Mouse (Mus musculus) urinary bladder, postnatal 14 days (tissue): ENCODE measurements around the gene Gpr152.

Experiments used
- DNase-seq: peaks from one replicate; pipeline ENCODE4 v3.0.0; 2021; ENCODE audit warnings: low spot score

Gpr152 gene

DNA sequence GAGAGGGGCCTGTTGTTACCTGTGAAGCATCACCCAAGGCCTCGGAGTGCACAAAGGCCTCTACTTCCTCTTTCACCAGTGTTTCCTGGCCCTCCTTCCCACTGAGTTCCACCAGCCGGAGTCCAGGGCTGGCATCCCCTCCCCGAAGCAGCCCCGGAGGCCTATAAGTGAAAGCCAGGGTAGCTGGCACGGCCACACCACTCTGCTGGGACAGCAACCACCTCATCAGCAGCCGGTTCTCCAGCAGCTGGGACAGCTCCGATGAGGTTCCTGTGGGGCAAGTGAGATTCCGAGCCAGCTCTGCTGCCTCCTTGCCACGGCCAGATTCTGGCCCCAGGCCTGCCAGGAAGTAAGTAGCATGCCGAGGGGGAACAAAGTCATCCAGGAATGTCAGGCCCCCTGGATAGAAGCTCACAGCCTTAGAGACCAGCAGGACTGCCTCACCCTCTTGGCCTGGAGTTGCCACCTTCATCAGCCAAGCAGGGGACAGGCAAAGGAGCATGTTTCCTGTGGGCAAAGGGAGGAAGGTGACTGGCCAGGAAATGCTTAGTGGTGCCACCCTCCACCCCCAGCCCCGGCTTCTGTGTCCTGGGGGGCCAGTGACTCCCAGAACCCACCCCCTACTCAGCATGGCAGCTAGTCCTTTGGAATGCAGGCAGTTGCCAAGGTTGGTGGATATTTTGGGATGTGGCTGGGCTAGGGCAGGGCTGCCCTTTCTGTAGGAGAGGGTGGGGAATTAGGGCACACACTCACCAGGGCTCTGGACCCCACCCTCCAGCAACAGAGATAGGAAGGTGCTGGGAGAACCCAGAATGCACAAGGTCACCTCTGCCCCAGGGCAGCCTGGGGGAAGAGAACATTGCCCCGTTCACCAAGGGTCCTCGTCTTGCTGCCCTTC, 32.1 kb downstream of the Gpr152 start:
- DNase-seq, result no peak

DNA sequence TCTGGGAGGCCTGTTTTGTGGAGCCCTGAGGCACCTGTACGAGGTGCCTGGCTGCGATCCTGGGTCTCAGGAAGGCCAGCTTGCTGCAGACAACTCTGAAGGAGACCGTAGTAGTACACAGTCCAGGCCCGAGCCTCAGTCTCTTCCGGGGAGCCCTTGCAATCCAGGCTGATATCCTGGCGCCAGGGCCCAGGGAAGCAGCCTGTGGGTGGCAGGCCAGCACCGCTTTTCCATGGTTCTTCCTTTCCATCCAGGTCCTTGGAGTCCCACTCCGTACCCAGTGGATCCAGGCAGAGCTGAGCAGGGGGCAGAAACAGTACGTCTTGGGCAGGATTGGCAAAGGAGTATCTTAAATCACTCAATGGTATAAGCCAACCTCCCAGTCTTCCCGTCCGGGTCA, 33.3 kb downstream of the Gpr152 start:
- no peak for DNase-seq

DNA sequence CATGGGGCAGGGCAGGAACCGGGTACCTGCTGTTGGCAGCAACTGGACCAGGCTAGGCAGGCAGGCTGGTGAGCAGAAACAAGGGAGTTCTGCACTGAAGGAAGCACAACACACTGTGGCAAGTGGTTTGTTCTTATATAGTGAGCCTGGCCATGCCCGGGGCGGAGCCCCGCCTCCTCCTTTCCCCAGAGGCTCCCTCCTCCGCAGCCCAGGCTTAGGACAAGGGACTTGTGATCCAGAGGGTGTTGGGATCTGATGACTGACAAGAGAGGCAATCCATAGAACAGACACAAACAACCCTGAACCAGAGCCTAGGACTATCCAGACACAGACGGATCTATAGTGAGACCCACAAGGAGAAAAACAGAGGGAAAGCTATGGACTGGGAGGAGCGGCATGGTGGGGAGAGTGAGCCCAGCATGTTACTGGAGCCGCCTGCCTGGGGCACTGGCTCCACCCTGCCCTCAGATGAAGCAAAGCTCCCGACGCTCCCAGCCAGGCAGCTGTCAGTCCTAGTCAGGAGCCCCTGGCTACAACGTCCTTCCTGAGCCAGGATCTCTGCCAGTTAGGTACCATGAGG, 35.9 kb downstream of the Gpr152 start, which contains the start of gene Carns1:
Gene Carns1 (minus strand): TSS at position 112 of the 580 bp plus-strand sequence.
- DNase-seq, result no peak

DNA sequence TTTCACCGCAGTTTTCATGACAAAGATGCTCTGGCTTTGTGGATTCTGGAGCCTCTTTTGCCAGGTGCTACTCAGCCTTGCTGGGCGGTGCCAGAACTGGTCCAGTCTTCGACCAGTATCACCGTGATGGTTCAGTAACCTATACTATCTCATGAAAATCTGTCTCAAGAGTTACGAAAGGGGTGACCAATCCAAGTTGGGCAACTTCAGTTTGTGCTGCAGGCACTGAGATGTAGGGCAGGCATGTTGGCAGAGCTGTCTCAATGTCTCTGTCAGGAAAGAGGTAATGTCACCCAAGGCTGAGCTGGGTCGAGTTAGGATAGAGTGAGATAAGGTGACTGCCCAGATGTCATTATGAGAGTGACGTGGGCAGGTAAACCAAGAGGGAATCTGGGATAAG, 40.8 kb downstream of the Gpr152 start:
- DNase-seq, result no peak

DNA sequence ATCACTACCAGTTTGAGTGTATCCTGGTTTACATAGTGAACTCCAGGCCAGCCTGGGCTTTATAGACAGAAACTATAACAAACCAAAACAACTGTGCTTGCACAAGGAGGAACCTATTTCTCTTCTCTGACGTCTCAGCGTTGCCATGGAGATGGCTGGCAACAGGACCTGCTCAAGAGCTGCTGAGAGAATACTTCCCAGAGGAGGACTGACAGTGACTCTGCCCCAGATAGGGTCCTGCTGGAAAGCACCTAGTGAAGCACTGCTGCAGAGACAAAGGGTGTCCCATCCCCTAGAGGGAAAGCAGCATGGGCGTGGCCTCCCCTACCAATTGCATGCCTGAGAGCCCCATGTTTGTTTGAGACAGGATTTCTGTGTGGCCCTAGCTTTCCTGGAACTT, 42.3 kb downstream of the Gpr152 start:
- peak; percentile 46 for DNase-seq

DNA sequence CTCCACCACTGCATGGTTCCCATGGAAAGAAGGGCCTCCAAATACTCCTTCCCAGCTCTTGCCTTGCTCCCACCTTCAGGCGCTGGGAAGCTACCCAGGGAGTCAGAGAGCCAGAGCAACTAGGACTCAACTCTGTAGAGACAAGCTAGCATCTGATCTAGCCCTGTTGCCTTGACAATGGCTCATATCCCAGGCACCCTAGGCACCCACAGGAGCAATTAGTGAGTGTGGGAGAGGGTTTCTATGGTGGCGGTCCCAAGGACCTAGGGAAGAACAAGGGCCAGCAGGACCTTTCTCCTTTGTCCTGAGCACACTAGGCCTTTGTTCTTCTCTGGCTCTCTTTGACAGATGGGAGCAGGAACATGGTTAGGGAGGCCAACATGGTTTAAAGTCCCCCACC, 44.1 kb downstream of the Gpr152 start:
- no peak for DNase-seq

DNA sequence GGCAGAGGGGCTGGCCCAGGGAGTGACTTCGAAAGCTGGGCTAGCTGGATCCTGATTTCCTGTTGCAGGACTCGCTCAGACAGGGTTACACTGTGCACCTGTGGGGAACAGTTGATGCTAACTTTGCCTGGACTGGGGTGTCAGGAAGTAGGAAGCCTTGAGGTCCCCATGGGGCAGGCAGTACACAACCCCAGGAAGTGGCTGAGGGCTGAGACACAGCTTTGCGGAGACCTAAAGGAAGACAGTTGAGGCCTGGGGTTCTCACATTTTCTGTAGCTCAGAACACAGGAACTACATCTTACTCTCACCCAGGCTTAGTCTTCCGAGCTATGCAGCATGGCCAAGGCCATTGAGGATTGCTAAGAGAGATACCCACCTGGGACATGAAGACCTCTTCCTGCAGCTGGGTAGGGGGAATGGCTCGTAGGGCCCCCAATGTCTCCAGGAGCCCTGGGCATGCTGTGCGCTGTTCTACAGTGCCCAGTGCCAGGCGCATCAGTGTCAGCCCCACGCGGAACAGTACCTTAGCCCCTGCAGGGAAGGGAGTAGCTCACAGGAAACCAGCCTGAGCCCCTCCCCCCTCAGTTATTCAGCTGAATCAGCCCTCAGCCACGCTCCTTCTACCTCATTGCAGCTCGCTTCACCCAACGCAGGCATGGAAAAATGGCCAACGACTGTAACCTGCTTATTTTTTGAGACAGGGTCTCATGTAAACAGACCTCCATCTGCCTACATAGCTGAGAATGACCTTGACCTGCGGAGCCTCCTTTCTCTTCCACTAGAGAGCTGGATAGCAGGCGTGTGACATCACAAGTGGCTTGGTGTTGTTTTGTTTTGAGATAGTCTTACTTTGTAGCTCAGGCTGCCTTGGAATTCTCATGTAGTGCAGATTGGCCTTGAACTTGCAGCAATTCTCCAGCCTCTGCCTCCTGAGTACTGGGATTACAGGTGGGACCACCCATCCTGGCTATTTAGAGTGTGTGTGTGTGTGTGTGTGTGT, 45.7 kb downstream of the Gpr152 start:
- DNase-seq, result no peak

DNA sequence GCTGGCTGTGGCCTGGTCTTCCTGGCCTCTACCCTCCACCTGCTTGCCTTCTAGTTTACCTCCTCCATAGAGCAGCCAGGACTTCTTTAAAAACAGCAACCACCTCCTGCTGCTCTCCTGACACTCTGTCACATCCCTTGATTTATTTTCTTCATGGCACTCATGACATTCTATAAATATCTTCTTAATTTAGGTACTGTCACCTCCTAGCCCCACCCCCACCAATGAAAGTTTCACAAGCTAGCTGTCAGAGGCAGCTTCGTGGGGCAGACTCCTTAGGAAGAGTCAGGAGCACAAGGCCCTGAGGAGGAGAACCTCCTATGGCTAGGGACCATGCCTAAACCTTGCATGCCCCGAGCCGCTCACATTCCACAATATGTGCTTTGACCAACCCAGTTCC, 47.7 kb downstream of the Gpr152 start:
- DNase-seq, result no peak

DNA sequence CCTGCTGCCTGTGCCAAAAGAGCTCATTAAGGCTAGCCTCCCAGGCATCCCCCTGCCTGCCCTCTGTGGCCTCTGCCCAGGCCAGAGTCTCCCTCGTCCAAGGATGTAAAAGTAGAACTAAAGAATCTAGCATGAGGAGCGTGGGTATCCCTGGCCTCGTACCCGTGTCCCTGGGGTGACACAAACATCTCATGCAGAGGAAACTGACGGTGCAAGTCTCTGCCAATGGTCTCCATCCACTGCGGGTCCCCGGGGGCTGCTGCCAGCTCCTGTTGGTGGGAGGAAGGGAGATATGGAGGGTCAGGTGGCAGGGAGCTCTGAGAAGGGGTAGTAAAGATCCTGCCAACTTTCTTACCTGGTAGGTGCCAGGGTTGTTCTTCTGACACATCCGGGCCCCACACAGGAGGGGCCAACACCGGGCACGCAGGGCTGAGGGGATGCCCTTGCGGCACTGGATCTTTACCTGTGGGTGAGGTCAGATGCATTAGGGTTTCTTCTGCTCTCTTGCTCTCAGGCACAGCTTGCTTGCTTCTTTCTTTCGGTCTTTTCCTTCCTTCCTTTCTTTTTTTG, 49.5 kb downstream of the Gpr152 start:
- DNase-seq, result no peak

DNA sequence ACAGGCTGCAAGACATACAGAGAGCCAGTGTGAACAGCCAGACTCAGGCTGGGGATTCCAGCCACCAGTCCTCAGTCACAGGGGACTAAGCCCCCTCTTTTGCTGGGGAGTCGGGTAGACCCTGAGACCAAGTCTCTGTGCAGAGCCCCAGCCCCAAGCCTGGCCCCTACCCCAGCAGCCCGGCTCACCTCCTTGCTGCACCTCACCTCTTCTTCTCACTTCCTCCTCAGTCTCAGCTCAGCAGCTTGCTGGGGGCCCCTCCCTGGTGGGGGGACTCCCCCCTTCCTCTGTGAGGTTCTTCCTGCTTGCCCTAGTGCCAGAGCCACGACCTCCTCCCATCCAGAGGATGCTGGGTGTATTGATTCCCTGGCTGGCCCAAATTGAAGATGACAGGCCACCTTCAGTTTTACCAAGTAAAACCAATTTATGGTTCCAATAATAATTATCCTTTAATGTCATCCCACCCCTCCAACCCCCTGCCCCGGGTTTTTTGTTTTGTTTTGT, 51.3 kb downstream of the Gpr152 start, which contains the start of gene Tbc1d10c:
Gene Tbc1d10c (minus strand): TSS at position 454 of the 504 bp plus-strand sequence.
- DNase-seq, result no peak

DNA sequence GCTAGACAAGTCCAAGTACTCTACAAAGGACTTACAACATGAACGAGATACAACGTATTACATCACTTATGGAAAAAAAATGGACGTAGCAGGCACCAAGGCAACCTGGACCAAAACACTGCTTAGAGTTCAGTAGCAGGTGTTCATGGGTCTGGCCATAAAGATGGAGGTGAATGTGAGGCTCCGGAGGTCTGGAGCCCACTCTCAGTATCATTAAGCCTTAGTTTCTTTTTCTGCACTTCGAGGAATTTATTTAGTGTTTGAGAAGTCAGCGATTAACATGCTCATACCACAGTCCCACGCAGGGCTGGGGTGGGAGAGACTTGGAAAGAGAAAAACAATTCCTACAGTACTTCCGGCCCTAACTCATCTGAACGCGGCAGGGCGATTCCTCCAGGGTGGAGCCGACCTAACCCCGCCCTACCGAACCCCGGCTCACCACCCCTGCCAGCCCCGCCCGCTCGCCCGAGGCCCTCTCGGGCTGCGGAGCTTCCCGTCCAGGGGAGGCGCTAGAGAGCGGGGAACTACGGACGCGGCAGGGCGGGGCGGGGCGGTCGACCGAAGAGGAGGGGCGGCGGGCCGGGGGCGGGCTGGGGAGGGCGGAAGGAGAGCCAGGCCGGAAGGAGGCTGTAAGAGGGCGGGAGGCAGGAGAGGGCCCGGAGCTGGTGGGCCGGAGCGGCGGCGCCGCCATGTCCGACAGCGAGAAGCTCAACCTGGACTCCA, 52.1 kb downstream of the Gpr152 start, which contains the start of gene Ppp1ca:
Gene Ppp1ca (plus strand): TSS at position 538 of the 723 bp plus-strand sequence.
- peak; percentile 98 for DNase-seq

DNA sequence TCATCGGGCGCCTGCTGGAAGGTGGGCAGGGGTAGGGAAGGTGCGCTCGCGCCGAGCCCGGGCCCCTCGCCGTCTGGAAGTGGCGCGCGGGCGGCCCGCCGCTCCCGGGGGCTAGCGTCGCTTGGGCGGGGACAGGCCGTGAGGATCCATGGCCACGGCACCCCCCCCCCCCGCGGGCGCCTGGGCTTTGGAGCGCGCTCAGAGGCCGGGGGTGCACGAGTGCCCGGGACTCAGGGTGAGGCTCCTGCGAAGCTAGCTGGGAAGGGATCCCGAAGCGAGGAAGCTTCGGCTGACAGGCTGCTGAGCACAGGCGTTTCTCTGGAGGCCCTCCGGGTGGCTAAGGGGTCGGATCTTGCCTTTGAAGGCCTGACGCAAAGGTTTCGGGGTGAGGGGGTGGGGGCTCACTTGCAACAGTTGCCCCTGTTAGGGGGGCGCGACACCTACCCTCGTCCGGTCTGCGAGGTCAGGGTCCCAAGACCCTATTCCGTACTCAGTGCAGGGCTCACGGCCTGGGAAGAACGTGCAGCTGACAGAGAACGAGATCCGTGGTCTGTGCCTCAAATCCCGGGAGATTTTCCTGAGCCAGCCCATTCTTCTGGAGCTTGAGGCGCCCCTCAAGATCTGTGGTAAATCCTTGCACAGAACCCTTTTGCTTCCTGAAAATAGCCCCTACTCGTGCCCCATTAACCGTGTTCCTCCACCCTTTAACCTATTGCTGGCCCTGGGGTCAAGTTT, 52.8 kb downstream of the Gpr152 start:
- no peak for DNase-seq

DNA sequence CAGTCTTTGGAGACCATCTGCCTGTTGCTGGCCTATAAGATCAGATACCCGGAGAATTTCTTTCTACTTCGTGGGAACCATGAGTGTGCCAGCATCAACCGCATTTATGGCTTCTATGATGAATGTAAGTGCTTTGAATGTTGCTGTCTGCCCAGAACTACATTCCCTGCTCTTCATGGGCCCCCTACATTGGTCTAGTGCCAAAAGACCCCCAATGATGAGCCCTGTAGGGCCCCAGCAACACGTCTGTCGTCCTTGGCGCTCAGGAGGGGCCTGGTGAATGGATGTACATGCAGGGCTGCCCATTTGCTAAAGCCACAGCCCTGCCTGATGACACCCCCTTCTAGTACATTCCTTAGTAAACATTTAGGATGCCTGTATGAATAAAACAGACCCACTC, 53.5 kb downstream of the Gpr152 start:
- DNase-seq, result no peak

DNA sequence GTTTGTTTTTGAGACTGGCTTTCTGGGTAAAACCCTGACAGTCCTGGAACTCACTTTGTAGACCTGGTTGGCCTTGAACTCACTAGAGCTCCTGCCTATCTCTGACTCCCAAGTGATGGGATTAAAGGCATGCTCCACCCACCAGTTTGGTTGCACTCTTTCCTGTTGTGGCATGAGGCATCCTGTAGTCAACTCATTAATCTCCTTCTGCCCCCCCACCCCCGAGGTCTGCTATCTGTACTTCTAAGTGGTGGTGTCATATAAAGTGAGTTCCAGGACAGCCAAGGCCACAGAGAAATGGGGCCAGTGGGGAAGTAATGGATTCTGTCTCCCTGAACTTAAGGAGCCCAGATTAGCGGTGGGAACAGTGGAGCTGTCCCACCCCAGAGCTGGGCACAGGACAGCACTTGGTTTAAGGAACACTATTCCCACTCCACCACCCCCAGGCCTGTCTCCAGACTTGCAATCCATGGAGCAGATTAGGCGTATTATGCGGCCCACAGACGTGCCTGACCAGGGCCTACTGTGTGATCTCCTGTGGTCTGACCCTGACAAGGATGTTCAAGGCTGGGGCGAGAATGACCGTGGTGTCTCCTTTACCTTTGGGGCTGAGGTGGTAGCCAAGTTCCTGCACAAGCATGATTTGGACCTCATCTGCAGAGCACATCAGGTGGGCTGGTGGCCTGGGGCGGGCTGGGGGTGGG, 54.6 kb downstream of the Gpr152 start:
- no peak for DNase-seq

DNA sequence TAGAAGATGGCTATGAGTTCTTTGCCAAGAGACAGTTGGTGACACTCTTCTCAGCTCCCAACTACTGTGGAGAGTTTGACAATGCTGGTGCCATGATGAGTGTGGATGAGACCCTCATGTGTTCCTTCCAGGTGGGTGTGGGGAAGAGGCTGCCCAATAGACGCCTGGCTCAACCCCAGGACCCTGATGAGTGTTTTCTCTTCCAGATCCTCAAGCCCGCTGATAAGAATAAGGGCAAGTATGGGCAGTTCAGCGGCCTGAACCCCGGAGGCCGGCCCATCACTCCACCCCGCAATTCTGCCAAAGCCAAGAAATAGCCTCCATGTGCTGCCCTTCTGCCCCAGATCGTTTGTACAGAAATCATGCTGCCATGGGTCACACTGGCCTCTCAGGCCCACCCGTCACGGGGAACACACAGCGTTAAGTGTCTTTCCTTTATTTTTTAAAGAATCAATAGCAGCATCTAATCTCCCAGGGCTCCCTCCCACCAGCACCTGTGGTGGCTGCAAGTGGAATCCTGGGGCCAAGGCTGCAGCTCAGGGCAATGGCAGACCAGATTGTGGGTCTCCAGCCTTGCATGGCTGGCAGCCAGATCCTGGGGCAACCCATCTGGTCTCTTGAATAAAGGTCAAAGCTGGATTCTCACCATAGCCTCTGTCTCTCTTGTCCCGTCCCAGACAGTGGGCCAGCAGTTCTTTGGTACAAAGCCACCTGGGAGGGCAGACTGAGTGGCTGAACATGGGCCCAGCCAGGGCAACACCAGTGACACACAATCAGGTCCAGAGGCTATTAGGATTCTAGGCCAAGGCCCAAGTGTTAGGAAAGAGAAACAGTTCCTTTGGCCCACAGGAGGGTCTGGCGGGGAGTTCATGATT, 55.4 kb downstream of the Gpr152 start:
- DNase-seq, result no peak
